Mouse (Mus musculus) intestine, embryonic 16.5 days (tissue): ENCODE data around the gene Igf1. TPM values are rescaled to one million over a fixed set of nuclear protein-coding genes. Genes with fewer than 3 reads are reported as not detected.

Experiments
- ATAC-seq: fragments of 200-750 bp; cut with Nextera tagmentation; 2 replicates; pipeline ENCODE4 v1.8.0; 2017; ENCODE audit warnings: moderate TSS enrichment, moderate library complexity
- H3K27ac ChIP-seq: fragments of 300-500 bp; sonication (generic); 2 replicates; pipeline ENCODE4 v1.5.1; 2014; ENCODE audit warnings: mild to moderate bottlenecking, low read length
- H3K27me3 ChIP-seq: fragments of 300-500 bp; sonication (generic); replicated peaks from 2 replicates; pipeline ENCODE4 v1.6.1; 2014; ENCODE audit warnings: low read length, control low read depth, mixed read lengths; ENCODE audit not compliant: control insufficient read depth, insufficient read depth
- H3K36me3 ChIP-seq: fragments of 300-500 bp; sonication (generic); 2 replicates; pipeline ENCODE4 v1.6.1; 2014; ENCODE audit warnings: low read length, control low read depth; ENCODE audit not compliant: control insufficient read depth, insufficient read depth
- H3K4me1 ChIP-seq: fragments of 300-500 bp; sonication (generic); 2 replicates; pipeline ENCODE4 v1.6.1; 2014; ENCODE audit warnings: low read length, control low read depth, mixed read lengths; ENCODE audit not compliant: control insufficient read depth, insufficient read depth
- H3K4me2 ChIP-seq: fragments of 300-500 bp; sonication (generic); 2 replicates; pipeline ENCODE4 v1.6.1; 2014; ENCODE audit warnings: low read depth, low read length, control low read depth
- H3K4me3 ChIP-seq: fragments of 300-500 bp; sonication (generic); 2 replicates; pipeline ENCODE4 v1.5.1; 2014; ENCODE audit warnings: mild to moderate bottlenecking, low read length
- H3K9ac ChIP-seq: fragments of 300-500 bp; sonication (generic); 2 replicates; pipeline ENCODE4 v1.6.1; 2014; ENCODE audit warnings: low read depth, low read length
- H3K9me3 ChIP-seq: fragments of 300-500 bp; sonication (generic); 2 replicates; pipeline ENCODE4 v1.6.1; 2016; ENCODE audit warnings: low read length, control low read depth; ENCODE audit not compliant: control insufficient read depth
- WGBS: fragments of 180-500 bp; shearing (Covaris S2); extraction: QIAGEN DNeasy Blood & Tissue Kit; methylation state at CpG from one replicate; pipeline ENCODE4 v1.1.7; 2014; 5-methylcytosine and 5-hydroxymethylcytosine counted together
- polyA plus RNA-seq: library from polyadenylated mRNA; unstranded; fragments of >200 nt; fragmentation: Nextera tagmentation; extraction: Ambion mirVana; gene quantifications from 2 replicates; pipeline ENCODE4 v1.2.1, GENCODE M21; 2015

The Igf1 gene
- polyA plus RNA-seq, 1 experiment from 2014 or later: 36.2 TPM

GRCm38 (mm10) chr10:87973911-87974631 lies 116.0 kb downstream of the Igf1 start:
- Histone ChIP-seq H3K36me3 (no peaks in the 10 kb centered on the region), H3K4me3 (no peak overlapping the region), H3K9me3 (no peaks in the 10 kb centered on the region), H3K4me2 (no peak overlapping the region), H3K4me1 (no peaks in the 10 kb centered on the region), H3K27me3 (no peaks in the 10 kb centered on the region), H3K27ac (no peak overlapping the region), H3K9ac (no peak overlapping the region)
- WGBS: 61% methylated on average over 4 of the region's 4 CpGs
- no peak for ATAC-seq

GRCm38 (mm10) chr10:87985375-87985774 lies 127.3 kb downstream of the Igf1 start:
- no peak overlapping the region for H3K27ac ChIP-seq
- H3K36me3 ChIP-seq: no peaks in the 10 kb centered on the region
- H3K9ac ChIP-seq: no peak overlapping the region
- no peaks in the 10 kb centered on the region for H3K27me3 ChIP-seq
- H3K4me3 ChIP-seq: no peak overlapping the region
- WGBS: 83% methylated on average over 5 of the region's 5 CpGs
- ATAC-seq: no peak
- no peaks in the 10 kb centered on the region for H3K9me3 ChIP-seq
- no peak overlapping the region for H3K4me2 ChIP-seq
- H3K4me1 ChIP-seq: no peaks in the 10 kb centered on the region

- Histone ChIP-seq H3K4me2 (no peak overlapping the region), H3K9me3 (no peaks in the 10 kb centered on the region), H3K27ac (no peak overlapping the region), H3K9ac (no peak overlapping the region), H3K4me3 (no peak overlapping the region), H3K27me3 (no peaks in the 10 kb centered on the region), H3K36me3 (no peaks in the 10 kb centered on the region), H3K4me1 (no peaks in the 10 kb centered on the region)
- ATAC-seq: no peak
- WGBS: 67% methylated on average over 3 of the region's 3 CpGs
Measured at GRCm38 (mm10) chr10:87986201-87986600, 128.1 kb downstream of the Igf1 start.

Other genes with a start within 250 kb of the Igf1 start
- 0.36 and 0.50 TPM in 2 replicates for gene Pmch, start 232.8 kb downstream of the Igf1 start, polyA plus RNA-seq